Mouse (Mus musculus) liver, postnatal 0 days (tissue): ENCODE data around the gene Lin7b. TPM values are rescaled to one million over a fixed set of nuclear protein-coding genes. Genes with fewer than 3 reads are reported as not detected.
A peak's percentile ranks its signal among the peaks of the same experiment; 100 is the strongest.

Experiments used
- ATAC-seq: fragments of 200-750 bp; cut with Nextera tagmentation; 2 replicates; pipeline ENCODE4 v1.8.0; 2017; ENCODE audit warnings: mild to moderate bottlenecking, moderate library complexity
- DNase-seq: peaks from one replicate; pipeline ENCODE4 v3.0.0-alpha.2; 2016
- H3K27ac ChIP-seq: fragments of 300-500 bp; sonication (generic); 2 replicates; pipeline ENCODE4 v1.5.1; 2014; ENCODE audit warnings: antibody characterized with exemption, moderate library complexity, mild to moderate bottlenecking, low read depth
- H3K27me3 ChIP-seq: fragments of 300-500 bp; sonication (generic); 2 replicates; pipeline ENCODE4 v1.6.1; 2014; ENCODE audit warnings: low read length, control low read depth, mixed read lengths; ENCODE audit not compliant: insufficient read depth
- H3K36me3 ChIP-seq: fragments of 300-500 bp; sonication (generic); replicated peaks from 2 replicates; pipeline ENCODE4 v1.6.1; 2014; ENCODE audit warnings: mild to moderate bottlenecking, control low read depth, low read length, moderate library complexity, mixed read lengths; ENCODE audit not compliant: insufficient read depth
- H3K4me1 ChIP-seq: fragments of 300-500 bp; sonication (generic); 2 replicates; pipeline ENCODE4 v1.6.1; 2014; ENCODE audit warnings: antibody characterized with exemption, mild to moderate bottlenecking, control low read depth; ENCODE audit not compliant: insufficient read depth
- H3K4me2 ChIP-seq: fragments of 300-500 bp; sonication (generic); 2 replicates; pipeline ENCODE4 v1.6.1; 2014; ENCODE audit warnings: low read depth, mild to moderate bottlenecking, low read length, moderate library complexity, mixed read lengths
- H3K4me3 ChIP-seq: fragments of 300-500 bp; sonication (generic); 2 replicates; pipeline ENCODE4 v1.5.1; 2014; ENCODE audit warnings: low read depth, low read length
- H3K9ac ChIP-seq: fragments of 300-500 bp; sonication (generic); replicated peaks from 2 replicates; pipeline ENCODE4 v1.6.1; 2014; ENCODE audit warnings: mild to moderate bottlenecking, moderate library complexity
- H3K9me3 ChIP-seq: fragments of 300-500 bp; sonication (generic); 2 replicates; pipeline ENCODE4 v1.6.1; 2016; ENCODE audit warnings: mild to moderate bottlenecking, control low read depth, low read length, mixed read lengths
- CTCF ChIP-seq: sonication (generic); IDR thresholded peaks from 2 replicates; pipeline ENCODE4 v1.5.1; 2016; ENCODE audit warnings: antibody characterized with exemption, low read depth
- EP300 ChIP-seq: IDR thresholded peaks from 2 replicates; pipeline ENCODE4 v1.6.1; 2016; ENCODE audit warnings: antibody characterized with exemption, low read depth, mild to moderate bottlenecking
- WGBS: fragments of 180-500 bp; shearing (Covaris S2); extraction: QIAGEN DNeasy Blood & Tissue Kit; methylation state at CpG from one replicate; pipeline ENCODE4 v1.1.7; 2014; ENCODE audit not compliant: insufficient replicate concordance; 5-methylcytosine and 5-hydroxymethylcytosine counted together
- polyA plus RNA-seq: library from polyadenylated mRNA; unstranded; fragments of >200 nt; fragmentation: Nextera tagmentation; extraction: Ambion mirVana; gene quantifications from 2 replicates; pipeline ENCODE4 v1.2.1, GENCODE M21; 2015

The Lin7b gene
- polyA plus RNA-seq, 1 experiment from 2014 or later, result not detected

- no peak overlapping the region for H3K9ac ChIP-seq
- no peak for ATAC-seq
- DNase-seq, result no peak
- WGBS, result 72% methylated on average over 5 of the region's 5 CpGs
- peaks cover 26% of the 10 kb centered on the region for H3K27me3 ChIP-seq
- H3K9me3 ChIP-seq, result no peaks in the 10 kb centered on the region
- no peak overlapping the region for H3K4me2 ChIP-seq
- peaks cover 20% of the 10 kb centered on the region for H3K4me1 ChIP-seq
- H3K27ac ChIP-seq, result no peak overlapping the region
- peaks cover 27% of the 10 kb centered on the region for H3K36me3 ChIP-seq
- no peak overlapping the region for H3K4me3 ChIP-seq
- TF ChIP-seq CTCF (no peak), EP300 (no peak)
Measured at GRCm38 (mm10) chr7:45372371-45372770, 2.0 kb upstream of the Lin7b start.

GRCm38 (mm10) chr7:45369836-45370474 is 428 bp downstream of the Lin7b start:
- peak; percentile 37 for DNase-seq
- TF ChIP-seq EP300 (no peak), CTCF (no peak)
- H3K27ac ChIP-seq, result no peak overlapping the region
- WGBS, result 11% methylated on average over 40 of the region's 52 CpGs
- H3K36me3 ChIP-seq, result peaks cover 9% of the 10 kb centered on the region
- H3K4me3 ChIP-seq, result peak overlapping the region; percentile 50
- H3K27me3 ChIP-seq, result peaks cover 44% of the 10 kb centered on the region
- peak overlapping the region; percentile 87 for H3K4me2 ChIP-seq
- 0 out of 2 replicates have a peak overlapping the region, but pooled peaks have one; percentile 31 for H3K9ac ChIP-seq
- peaks cover 30% of the 10 kb centered on the region for H3K4me1 ChIP-seq
- no peak for ATAC-seq
- no peaks in the 10 kb centered on the region for H3K9me3 ChIP-seq

GRCm38 (mm10) chr7:45369022-45369745 is 1.2 kb downstream of the Lin7b start:
- H3K36me3 ChIP-seq, result peaks cover 8% of the 10 kb centered on the region
- WGBS, result 72% methylated on average over 16 of the region's 16 CpGs
- H3K4me3 ChIP-seq, result no peak overlapping the region
- H3K27me3 ChIP-seq, result peaks cover 52% of the 10 kb centered on the region
- peaks cover 30% of the 10 kb centered on the region for H3K4me1 ChIP-seq
- H3K9me3 ChIP-seq, result no peaks in the 10 kb centered on the region
- ATAC-seq (no peak), DNase-seq (no peak)
- no peak overlapping the region for H3K4me2 ChIP-seq
- TF ChIP-seq EP300 (no peak), CTCF (no peak)
- no peak overlapping the region for H3K9ac ChIP-seq
- no peak overlapping the region for H3K27ac ChIP-seq

GRCm38 (mm10) chr7:45368178-45368577 is 2.2 kb downstream of the Lin7b start:
- Histone ChIP-seq H3K4me3 (no peak overlapping the region), H3K4me1 (peaks cover 30% of the 10 kb centered on the region), H3K27ac (no peak overlapping the region), H3K36me3 (no peaks in the 10 kb centered on the region; the same call in 1 of the 2 replicates), H3K4me2 (peak overlapping the region; percentile 87), H3K9me3 (no peaks in the 10 kb centered on the region), H3K9ac (peak overlapping the region; percentile 64; the same call in 1 of the 2 replicates), H3K27me3 (peaks cover 62% of the 10 kb centered on the region)
- 79% methylated on average over 14 of the region's 15 CpGs for WGBS
- TF ChIP-seq CTCF (no peak), EP300 (no peak)
- DNase-seq (no peak), ATAC-seq (no peak)

GRCm38 (mm10) chr7:45367020-45367880 is 3.1 kb downstream of the Lin7b start:
- TF ChIP-seq CTCF, result peak; percentile 83
- TF ChIP-seq EP300, result no peak
- no peaks in the 10 kb centered on the region for H3K9me3 ChIP-seq
- peak overlapping the region; percentile 51 for H3K4me3 ChIP-seq
- peak overlapping the region; percentile 64 for H3K9ac ChIP-seq
- H3K27me3 ChIP-seq, result peaks cover 71% of the 10 kb centered on the region
- peaks cover 30% of the 10 kb centered on the region for H3K4me1 ChIP-seq
- peak overlapping the region; percentile 87 for H3K4me2 ChIP-seq
- 1% methylated on average over 63 of the region's 70 CpGs for WGBS
- no peaks in the 10 kb centered on the region for H3K36me3 ChIP-seq
- no peak overlapping the region for H3K27ac ChIP-seq
- DNase-seq (peak; percentile 97), ATAC-seq (peak; percentile 89)

GRCm38 (mm10) chr7:45366652-45367019 is 3.7 kb downstream of the Lin7b start, which contains the start of gene Ppfia3:
Ppfia3 (minus strand) TSS chr7:45367019.
- Histone ChIP-seq H3K27me3 (peaks cover 77% of the 10 kb centered on the region), H3K9me3 (no peaks in the 10 kb centered on the region), H3K9ac (peak within 1 kb of the TSS; percentile 64), H3K27ac (no peak within 1 kb of the TSS), H3K4me3 (peak within 1 kb of the TSS; percentile 51), H3K36me3 (no peaks in the 10 kb centered on the region), H3K4me2 (peak within 1 kb of the TSS; percentile 87), H3K4me1 (peaks cover 33% of the 10 kb centered on the region)
- under 1% methylated on average over 25 of the region's 26 CpGs for WGBS
- no peak for DNase-seq
- ATAC-seq, result no peak
- TF ChIP-seq CTCF, result no peak
- TF ChIP-seq EP300, result no peak
